Mouse (Mus musculus): ENCODE measurements at regions not wholly inside any gene's neighbourhood (a gene's known extent, or its start where the extent isn't known, plus 50 kb on each side); places are given as distances from the start of the nearest gene placed in this dataset.
A peak's percentile ranks its signal among the peaks of the same experiment; 100 is the strongest.

GRCm38 (mm10) chr1:71844938-71845685 lies 192.1 kb upstream of the Fn1 start:
- Histone ChIP-seq H3K27me3 (replicated peaks; ENCODE audit: control insufficient read depth, insufficient read depth, low read length) (no peaks in the 10 kb centered on the region), H3K9me3 (ENCODE audit: control insufficient read depth) (no peaks in the 10 kb centered on the region), H3K4me2 (replicated peaks; ENCODE audit: low read depth) (0 out of 2 replicates have a peak overlapping the region, but pooled peaks have one; percentile 2), H3K36me3 (ENCODE audit: control insufficient read depth, insufficient read depth) (no peaks in the 10 kb centered on the region), H3K4me3 (ENCODE audit: low read depth, low read length) (no peak overlapping the region), H3K9ac (ENCODE audit: low read depth, low read length) (no peak overlapping the region), H3K4me1 (replicated peaks; ENCODE audit: control insufficient read depth, insufficient read depth, low read length) (no peaks in the 10 kb centered on the region), H3K27ac (ENCODE audit: low read depth, low read length) (no peak overlapping the region)
- WGBS = 46% methylated on average over 16 of the region's 16 CpGs
- TF ChIP-seq CTCF (IDR thresholded peaks at IDR 0.05; ENCODE audit: low read depth) = no peak
- ATAC-seq = peak; percentile 38; the same call in 1 of the 2 replicates

GRCm38 (mm10) chr1:71837764-71838163 lies 184.8 kb upstream of the Fn1 start:
- peaks cover 4% of the 10 kb centered on the region; the same call in 1 of the 2 replicates for H3K4me1 ChIP-seq (replicated peaks; ENCODE audit: control insufficient read depth, insufficient read depth, low read length)
- H3K27me3 ChIP-seq (replicated peaks; ENCODE audit: control insufficient read depth, insufficient read depth, low read length) = no peaks in the 10 kb centered on the region
- H3K27ac ChIP-seq (ENCODE audit: low read depth, low read length) = peak overlapping the region; percentile 66
- peak overlapping the region; percentile 62 for H3K4me2 ChIP-seq (replicated peaks; ENCODE audit: low read depth)
- no peaks in the 10 kb centered on the region for H3K9me3 ChIP-seq (ENCODE audit: control insufficient read depth)
- peak; percentile 80 for ATAC-seq
- TF ChIP-seq CTCF (IDR thresholded peaks at IDR 0.05; ENCODE audit: low read depth) = no peak
- no peaks in the 10 kb centered on the region for H3K36me3 ChIP-seq (ENCODE audit: control insufficient read depth, insufficient read depth)
- H3K9ac ChIP-seq (ENCODE audit: low read depth, low read length) = no peak overlapping the region
- H3K4me3 ChIP-seq (ENCODE audit: low read depth, low read length) = peak overlapping the region; percentile 14; the same call in 1 of the 2 replicates
- WGBS = 18% methylated on average over 12 of the region's 12 CpGs

GRCm38 (mm10) chr1:71837039-71837648 lies 184.1 kb upstream of the Fn1 start:
- peaks cover 4% of the 10 kb centered on the region; the same call in 1 of the 2 replicates for H3K4me1 ChIP-seq (replicated peaks; ENCODE audit: control insufficient read depth, insufficient read depth, low read length)
- no peaks in the 10 kb centered on the region for H3K36me3 ChIP-seq (ENCODE audit: control insufficient read depth, insufficient read depth)
- no peaks in the 10 kb centered on the region for H3K9me3 ChIP-seq (ENCODE audit: control insufficient read depth)
- WGBS = 46% methylated on average over 20 of the region's 20 CpGs
- H3K27me3 ChIP-seq (replicated peaks; ENCODE audit: control insufficient read depth, insufficient read depth, low read length) = no peaks in the 10 kb centered on the region
- H3K27ac ChIP-seq (ENCODE audit: low read depth, low read length) = peak overlapping the region; percentile 66; the same call in 1 of the 2 replicates
- TF ChIP-seq CTCF (IDR thresholded peaks at IDR 0.05; ENCODE audit: low read depth) = no peak
- H3K4me2 ChIP-seq (replicated peaks; ENCODE audit: low read depth) = peak overlapping the region; percentile 62
- peak; percentile 96 for ATAC-seq
- H3K9ac ChIP-seq (ENCODE audit: low read depth, low read length) = no peak overlapping the region
- H3K4me3 ChIP-seq (ENCODE audit: low read depth, low read length) = peak overlapping the region; percentile 14; the same call in 1 of the 2 replicates

- ATAC-seq = no peak
- WGBS = 88% methylated on average over 6 of the region's 6 CpGs
- H3K9ac ChIP-seq (ENCODE audit: low read depth, low read length) = no peak overlapping the region
These were observed 177.4 kb upstream of the Fn1 start for GRCm38 (mm10) chr1:71830379-71830778.

GRCm38 (mm10) chr1:71824410-71824809 lies 171.4 kb upstream of the Fn1 start:
- WGBS = 81% methylated on average over 5 of the region's 5 CpGs
- TF ChIP-seq CTCF (IDR thresholded peaks at IDR 0.05; ENCODE audit: low read depth) = no peak
- ATAC-seq = no peak

More at GRCm38 (mm10) chr1:71830379-71830778, 177.4 kb upstream of the Fn1 start:
- TF ChIP-seq CTCF (IDR thresholded peaks at IDR 0.05; ENCODE audit: low read depth) = no peak
- Histone ChIP-seq H3K4me2 (replicated peaks; ENCODE audit: low read depth) (no peak overlapping the region), H3K36me3 (ENCODE audit: control insufficient read depth, insufficient read depth) (no peaks in the 10 kb centered on the region), H3K4me1 (replicated peaks; ENCODE audit: control insufficient read depth, insufficient read depth, low read length) (no peaks in the 10 kb centered on the region), H3K9me3 (ENCODE audit: control insufficient read depth) (no peaks in the 10 kb centered on the region), H3K4me3 (ENCODE audit: low read depth, low read length) (no peak overlapping the region), H3K27ac (ENCODE audit: low read depth, low read length) (no peak overlapping the region), H3K27me3 (replicated peaks; ENCODE audit: control insufficient read depth, insufficient read depth, low read length) (no peaks in the 10 kb centered on the region)

GRCm38 (mm10) chr1:71822123-71822522 lies 169.1 kb upstream of the Fn1 start:
- Histone ChIP-seq H3K27ac (ENCODE audit: low read depth, low read length) (no peak overlapping the region), H3K4me3 (ENCODE audit: low read depth, low read length) (no peak overlapping the region), H3K9ac (ENCODE audit: low read depth, low read length) (no peak overlapping the region), H3K9me3 (ENCODE audit: control insufficient read depth) (no peaks in the 10 kb centered on the region), H3K4me2 (replicated peaks; ENCODE audit: low read depth) (no peak overlapping the region), H3K27me3 (replicated peaks; ENCODE audit: control insufficient read depth, insufficient read depth, low read length) (no peaks in the 10 kb centered on the region), H3K4me1 (replicated peaks; ENCODE audit: control insufficient read depth, insufficient read depth, low read length) (no peaks in the 10 kb centered on the region), H3K36me3 (ENCODE audit: control insufficient read depth, insufficient read depth) (no peaks in the 10 kb centered on the region)
- no peak for TF ChIP-seq CTCF (IDR thresholded peaks at IDR 0.05; ENCODE audit: low read depth)
- no peak for ATAC-seq
- WGBS = 76% methylated on average over 3 of the region's 3 CpGs

More at GRCm38 (mm10) chr1:71824410-71824809, 171.4 kb upstream of the Fn1 start:
- Histone ChIP-seq H3K4me2 (replicated peaks; ENCODE audit: low read depth) (no peak overlapping the region), H3K36me3 (ENCODE audit: control insufficient read depth, insufficient read depth) (no peaks in the 10 kb centered on the region), H3K27ac (ENCODE audit: low read depth, low read length) (no peak overlapping the region), H3K27me3 (replicated peaks; ENCODE audit: control insufficient read depth, insufficient read depth, low read length) (no peaks in the 10 kb centered on the region), H3K9ac (ENCODE audit: low read depth, low read length) (no peak overlapping the region), H3K4me3 (ENCODE audit: low read depth, low read length) (no peak overlapping the region), H3K4me1 (replicated peaks; ENCODE audit: control insufficient read depth, insufficient read depth, low read length) (no peaks in the 10 kb centered on the region), H3K9me3 (ENCODE audit: control insufficient read depth) (no peaks in the 10 kb centered on the region)
